Mouse (Mus musculus): ENCODE measurements around the gene Arhgap27. TPM values are rescaled to one million over a fixed set of nuclear protein-coding genes. Genes with fewer than 3 reads are reported as not detected.
"Not testable (repeated sequence)": the region's sequence is repeated elsewhere in the genome, so short reads cannot be mapped to it uniquely, and the experiment has no call there.

The Arhgap27 gene
- polyA plus RNA-seq (2011; ENCODE audit: insufficient read length, low read depth, missing spikeins), result 2.0 and 4.5 TPM in 2 replicates

DNA sequence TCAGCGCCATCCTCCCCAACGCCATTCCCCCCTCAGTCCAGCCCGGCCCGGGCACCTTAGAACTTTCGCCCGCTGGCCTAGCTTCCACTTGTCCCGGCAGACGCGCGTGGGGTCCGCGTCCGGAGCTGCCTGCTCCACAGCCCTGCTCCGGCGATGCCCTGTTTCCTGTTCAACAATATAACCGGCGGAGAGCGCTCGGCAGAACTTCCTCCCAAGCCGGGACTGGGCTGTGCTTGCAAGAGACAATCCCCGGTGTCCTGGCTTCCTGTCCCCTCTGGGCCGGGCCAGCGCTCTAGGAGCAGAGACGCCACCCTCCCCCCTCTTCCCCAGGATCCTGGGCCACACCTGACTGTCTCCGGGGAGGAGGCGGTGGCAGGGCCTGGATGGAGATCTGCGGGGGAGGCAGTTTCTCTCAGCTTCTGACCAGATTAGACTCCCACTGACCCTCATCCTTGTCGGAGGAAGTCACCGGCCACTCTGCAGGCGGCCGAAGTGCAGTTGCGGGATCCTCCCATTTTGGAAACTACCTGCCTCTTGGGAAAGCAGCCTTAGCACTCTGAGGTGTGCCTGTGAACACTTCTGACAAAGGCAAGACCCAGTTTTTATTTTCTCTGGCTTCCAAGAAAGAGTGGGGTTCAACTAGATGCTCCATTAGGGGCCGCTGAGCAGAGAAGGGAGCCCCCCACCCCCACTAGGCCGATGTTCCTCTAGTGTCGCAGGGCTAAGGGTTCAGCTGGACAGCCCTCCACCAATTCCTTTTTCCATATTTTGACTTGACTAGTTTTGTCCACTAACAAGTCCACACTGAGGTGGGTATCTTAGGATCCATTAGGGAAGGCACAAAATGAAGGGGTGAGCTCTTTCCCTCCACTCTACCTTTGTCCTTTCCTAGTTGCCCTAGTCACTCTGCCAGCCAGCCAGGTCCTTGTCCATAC is at the start of gene Arhgap27:
TSS of gene Arhgap27 (minus strand) at position 479 of the 935 bp plus-strand sequence.
- Histone ChIP-seq H3K4me1 (ENCODE audit: control insufficient read depth, insufficient read depth, low read length) (no peaks in the 10 kb centered on the region), H3K4me3 (ENCODE audit: insufficient read depth, low read length) (peak within 1 kb of the TSS; percentile 41), H3K27ac (ENCODE audit: insufficient read depth, low read length) (no peak within 1 kb of the TSS)
- TF ChIP-seq CTCF (IDR thresholded peaks at IDR 0.05; ENCODE audit: borderline replicate concordance, insufficient read depth, low read length) (no peak), POLR2A (IDR thresholded peaks at IDR 0.05; ENCODE audit: low read depth, low read length) (no peak; the same call in none of the 2 replicates)

DNA sequence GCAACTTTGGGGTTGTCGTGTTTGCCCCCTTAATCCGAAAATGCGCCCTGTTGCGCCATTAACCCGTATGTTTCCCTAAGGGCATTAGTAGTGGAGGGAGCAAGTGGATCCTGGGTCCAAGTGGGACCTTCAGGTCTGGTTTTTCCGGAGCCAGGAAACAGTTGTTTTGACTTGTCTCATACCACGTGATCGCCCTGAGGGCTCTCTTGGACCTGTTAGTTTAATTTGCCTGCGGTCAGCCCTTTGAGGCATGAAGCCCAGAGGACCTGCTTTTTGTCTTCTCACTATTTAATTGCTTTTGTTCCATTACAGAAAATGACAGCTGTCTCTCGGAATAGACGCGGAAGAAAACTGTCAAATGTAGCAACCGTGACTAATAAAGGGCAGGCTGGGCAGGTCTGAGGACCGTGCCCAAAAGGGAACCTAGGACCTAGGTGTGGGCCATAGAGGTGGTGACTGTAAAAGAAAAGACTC is 49.5 kb upstream of the Arhgap27 start:
- Histone ChIP-seq H3K27ac (ENCODE audit: insufficient read depth, low read length) (no peak overlapping the region), H3K4me1 (ENCODE audit: control insufficient read depth, insufficient read depth, low read length) (peaks cover 2% of the 10 kb centered on the region; the same call in 1 of the 2 replicates), H3K4me3 (ENCODE audit: insufficient read depth, low read length) (peak overlapping the region; percentile 55)
- TF ChIP-seq CTCF (IDR thresholded peaks at IDR 0.05; ENCODE audit: borderline replicate concordance, insufficient read depth, low read length), result no peak

DNA sequence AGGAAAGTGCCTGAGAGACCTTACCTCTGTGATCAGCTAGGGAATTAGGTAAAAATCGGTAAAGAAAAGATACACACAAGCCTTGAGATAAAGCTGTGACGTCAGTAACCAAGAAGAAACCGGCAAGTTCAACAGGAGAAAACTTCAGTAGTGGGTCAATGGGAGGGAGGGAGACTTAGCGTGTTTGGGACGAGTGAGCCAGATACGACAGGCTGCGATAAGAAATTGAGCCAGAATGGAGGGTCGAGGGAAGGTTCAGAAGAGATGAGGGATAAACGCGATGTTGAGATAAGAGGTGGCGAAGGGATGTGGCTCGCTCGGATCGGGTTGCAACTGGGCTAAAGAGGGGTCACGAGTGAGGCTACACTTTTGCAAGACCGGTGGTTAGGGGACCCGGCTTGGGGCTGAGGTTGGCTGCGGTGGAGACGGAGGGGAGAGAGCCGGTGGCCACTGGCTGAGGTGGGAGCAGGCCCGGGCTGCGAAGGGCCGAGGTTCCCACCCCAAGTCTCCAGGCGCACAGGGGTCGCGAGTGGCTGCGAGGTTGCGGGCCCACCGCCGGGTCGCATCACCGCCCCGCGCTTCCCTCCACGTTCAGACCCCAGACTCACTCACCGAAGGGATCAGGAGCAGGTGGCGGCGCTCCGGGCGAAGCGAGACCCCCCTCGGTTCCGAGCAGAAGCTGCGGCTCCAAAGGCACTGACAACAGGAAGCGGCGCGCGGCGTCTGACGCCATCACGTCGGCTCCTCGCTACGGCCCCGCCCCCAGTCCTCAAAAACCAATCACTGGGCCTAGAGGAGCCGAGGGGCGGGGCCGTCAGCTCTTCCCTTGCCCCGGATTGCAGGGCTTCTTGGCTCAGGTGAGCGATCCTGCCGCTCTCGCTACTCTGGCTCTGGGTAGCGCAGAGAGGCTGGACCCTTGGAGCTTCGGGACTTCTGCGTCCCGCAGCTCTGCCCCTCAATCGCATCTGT is 48.8 kb upstream of the Arhgap27 start, which contains the start of gene Plekhm1:
TSS of gene Plekhm1 (minus strand) at position 707 of the 969 bp plus-strand sequence.
- peaks cover 2% of the 10 kb centered on the region; the same call in 1 of the 2 replicates for H3K4me1 ChIP-seq (ENCODE audit: control insufficient read depth, insufficient read depth, low read length)
- peak; percentile 72 for TF ChIP-seq POLR2A (IDR thresholded peaks at IDR 0.05; ENCODE audit: low read depth, low read length)
- TF ChIP-seq CTCF (IDR thresholded peaks at IDR 0.05; ENCODE audit: borderline replicate concordance, insufficient read depth, low read length), result no peak
- peak within 1 kb of the TSS; percentile 95 for H3K4me3 ChIP-seq (ENCODE audit: insufficient read depth, low read length)
- no peak within 1 kb of the TSS for H3K27ac ChIP-seq (ENCODE audit: insufficient read depth, low read length)

DNA sequence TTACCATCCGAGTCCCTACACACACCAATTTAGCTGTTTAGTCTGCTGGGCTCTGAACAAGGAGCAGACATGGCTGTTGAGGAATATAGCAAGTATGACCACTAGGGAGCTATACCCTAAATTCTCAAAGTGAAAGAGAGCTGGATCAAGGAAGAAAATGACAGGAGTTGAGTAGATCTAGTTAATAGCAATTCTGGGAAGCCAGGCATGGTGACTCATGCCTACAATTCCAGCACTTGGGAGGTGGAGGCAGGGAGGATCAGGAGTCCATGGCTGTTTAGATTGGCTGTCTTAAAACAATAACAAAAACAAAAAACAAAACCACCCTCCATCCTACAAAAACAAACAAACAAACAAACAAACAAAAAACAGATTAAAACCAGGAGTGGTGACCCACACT is 47.8 kb upstream of the Arhgap27 start:
- peaks cover 2% of the 10 kb centered on the region; the same call in 1 of the 2 replicates for H3K4me1 ChIP-seq (ENCODE audit: control insufficient read depth, insufficient read depth, low read length)
- no peak overlapping the region; the same call in 1 of the 2 replicates for H3K4me3 ChIP-seq (ENCODE audit: insufficient read depth, low read length)
- H3K27ac ChIP-seq (ENCODE audit: insufficient read depth, low read length), result no peak overlapping the region; the same call in 1 of the 2 replicates
- TF ChIP-seq POLR2A (IDR thresholded peaks at IDR 0.05; ENCODE audit: low read depth, low read length) (no peak), CTCF (IDR thresholded peaks at IDR 0.05; ENCODE audit: borderline replicate concordance, insufficient read depth, low read length) (no peak)

DNA sequence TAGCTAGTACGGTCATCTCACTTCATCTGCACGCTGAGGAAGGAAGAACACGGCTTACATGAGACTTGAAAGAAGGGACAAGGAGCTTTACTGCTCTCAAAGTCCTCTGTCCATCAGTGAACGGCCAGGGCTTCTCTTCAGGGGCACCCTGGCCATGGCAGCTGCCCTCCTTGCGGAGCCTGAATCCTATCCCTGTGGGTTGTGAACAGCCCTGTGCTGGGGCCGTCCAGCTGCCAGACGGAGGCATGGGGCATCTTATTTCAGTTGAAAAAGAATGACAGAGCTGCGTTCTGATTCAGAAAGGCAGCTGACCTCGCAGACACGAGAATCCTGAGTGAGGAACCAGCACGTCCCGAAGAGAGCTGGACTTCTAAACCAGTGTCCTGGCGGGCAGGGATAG is 45.4 kb upstream of the Arhgap27 start:
- Histone ChIP-seq H3K4me3 (ENCODE audit: insufficient read depth, low read length) (no peak overlapping the region), H3K27ac (ENCODE audit: insufficient read depth, low read length) (no peak overlapping the region), H3K4me1 (ENCODE audit: control insufficient read depth, insufficient read depth, low read length) (peaks cover 2% of the 10 kb centered on the region; the same call in 1 of the 2 replicates)
- TF ChIP-seq CTCF (IDR thresholded peaks at IDR 0.05; ENCODE audit: borderline replicate concordance, insufficient read depth, low read length), result no peak
- TF ChIP-seq POLR2A (IDR thresholded peaks at IDR 0.05; ENCODE audit: low read depth, low read length), result no peak

DNA sequence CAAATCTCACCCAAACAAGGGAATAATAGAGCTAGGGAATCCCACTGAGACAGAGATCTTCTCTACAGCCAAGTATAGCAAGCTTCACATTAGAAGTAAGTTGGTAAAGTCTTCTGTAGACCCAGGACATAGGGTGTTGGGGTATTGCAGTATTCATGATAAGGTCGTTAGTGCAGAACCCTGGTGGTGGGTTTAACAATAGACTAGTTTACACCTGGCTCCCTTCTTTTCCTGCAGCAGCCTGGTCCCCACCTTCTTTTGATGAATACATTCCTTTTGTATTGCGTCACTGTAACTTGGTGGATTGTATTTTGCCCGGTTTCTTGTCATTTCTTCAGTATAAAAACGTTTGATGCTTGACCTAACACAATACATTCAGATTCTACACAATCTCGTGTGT is 43.6 kb upstream of the Arhgap27 start:
- H3K27ac ChIP-seq (ENCODE audit: insufficient read depth, low read length); H3K4me3 ChIP-seq (ENCODE audit: insufficient read depth, low read length); H3K4me1 ChIP-seq (ENCODE audit: control insufficient read depth, insufficient read depth, low read length): not testable (repeated sequence)

DNA sequence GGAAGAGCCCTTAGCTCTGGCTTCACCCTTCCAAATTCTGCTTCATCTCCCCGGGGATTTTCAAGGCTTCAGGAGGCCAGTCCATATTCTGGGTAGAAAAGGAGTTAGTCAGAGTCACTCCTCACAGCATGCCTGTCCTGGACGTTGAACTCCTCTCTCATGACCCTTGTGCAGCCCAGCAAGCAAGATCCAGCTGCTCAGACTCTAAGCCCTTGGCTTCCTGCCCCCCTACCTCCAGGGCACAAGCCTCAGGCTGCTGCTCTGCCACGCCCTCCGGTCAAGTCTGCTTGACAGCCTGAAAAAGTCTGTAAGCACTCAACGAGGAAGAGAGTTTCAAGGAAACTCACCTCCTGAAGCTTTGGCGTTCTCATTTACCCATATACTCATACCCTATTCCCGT is 43.1 kb upstream of the Arhgap27 start:
- H3K4me3 ChIP-seq (ENCODE audit: insufficient read depth, low read length), result no peak overlapping the region
- H3K27ac ChIP-seq (ENCODE audit: insufficient read depth, low read length), result no peak overlapping the region
- TF ChIP-seq POLR2A (IDR thresholded peaks at IDR 0.05; ENCODE audit: low read depth, low read length) (no peak), CTCF (IDR thresholded peaks at IDR 0.05; ENCODE audit: borderline replicate concordance, insufficient read depth, low read length) (no peak)
- H3K4me1 ChIP-seq (ENCODE audit: control insufficient read depth, insufficient read depth, low read length), result peaks cover 2% of the 10 kb centered on the region; the same call in 1 of the 2 replicates

DNA sequence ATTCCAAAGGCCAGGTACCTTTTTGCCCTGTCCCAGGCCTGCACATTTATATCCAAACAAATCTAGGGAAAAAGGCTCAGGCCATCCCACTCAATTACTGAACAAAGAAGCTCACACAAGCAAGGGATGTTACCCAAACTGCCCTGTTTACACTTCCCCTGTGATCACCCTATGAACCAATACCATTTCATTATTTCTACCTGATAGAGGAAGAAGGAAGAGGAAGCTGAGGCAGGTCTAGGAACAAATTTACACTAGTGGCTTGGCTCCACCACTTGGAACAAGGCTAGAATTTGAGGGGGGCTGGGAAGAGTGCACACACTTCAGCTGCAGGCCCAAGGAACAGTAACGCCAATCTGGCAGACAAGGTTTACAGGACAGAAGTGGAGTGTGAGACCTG is 42.3 kb upstream of the Arhgap27 start:
- no peak for TF ChIP-seq CTCF (IDR thresholded peaks at IDR 0.05; ENCODE audit: borderline replicate concordance, insufficient read depth, low read length)
- no peak for TF ChIP-seq POLR2A (IDR thresholded peaks at IDR 0.05; ENCODE audit: low read depth, low read length)
- H3K4me3 ChIP-seq (ENCODE audit: insufficient read depth, low read length), result no peak overlapping the region
- H3K4me1 ChIP-seq (ENCODE audit: control insufficient read depth, insufficient read depth, low read length), result no peaks in the 10 kb centered on the region; the same call in 1 of the 2 replicates
- no peak overlapping the region for H3K27ac ChIP-seq (ENCODE audit: insufficient read depth, low read length)

DNA sequence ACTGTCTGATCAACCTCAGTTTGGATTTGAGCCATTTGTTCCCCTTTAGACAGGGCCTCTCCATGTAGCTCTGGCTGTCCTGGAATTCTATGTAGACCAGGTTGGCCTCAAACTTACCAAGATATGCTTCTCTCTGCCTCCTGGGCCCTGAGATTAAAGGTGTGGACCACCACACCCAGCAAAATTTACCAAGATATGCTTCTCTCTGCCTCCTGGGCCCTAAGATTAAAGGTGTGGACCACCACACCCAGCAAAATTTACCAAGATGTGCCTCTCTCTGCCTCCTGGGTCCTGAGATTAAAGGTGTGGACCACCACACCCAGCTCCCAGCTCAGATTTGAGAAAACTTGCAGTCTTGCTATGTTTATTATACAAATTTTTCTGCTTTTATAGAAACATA is 41.1 kb upstream of the Arhgap27 start:
- TF ChIP-seq POLR2A (IDR thresholded peaks at IDR 0.05; ENCODE audit: low read depth, low read length) (no peak), CTCF (IDR thresholded peaks at IDR 0.05; ENCODE audit: borderline replicate concordance, insufficient read depth, low read length) (no peak)

More for the DNA sequence above, 41.1 kb upstream of the Arhgap27 start:
- no peak overlapping the region for H3K4me3 ChIP-seq (ENCODE audit: insufficient read depth, low read length)
- H3K27ac ChIP-seq (ENCODE audit: insufficient read depth, low read length), result no peak overlapping the region
- 0 out of 2 replicates have a peak, but pooled peaks cover 4% of the 10 kb centered on the region for H3K4me1 ChIP-seq (ENCODE audit: control insufficient read depth, insufficient read depth, low read length)

Measured in embryonic fibroblast, embryonic 13.5 days (primary cell).